In genomic region chr15:103539259-103539658, GRCm38 (mm10) we compare ENCODE assay signal across 24 mouse cellular contexts. TPM values are rescaled to one million over a fixed set of nuclear protein-coding genes. Genes with fewer than 3 reads are reported as not detected.
DNase-seq lines count a peak whose midpoint lies in the region; ATAC-seq and TF ChIP-seq lines count a peak whose summit lies in the region.
"Had no signal": no experiment of that assay in that cellular context is flagged by ENCODE, and none has a peak within 500 bp of the region (broad histone marks: within the 10 kb centered on the region; RNA-seq: fewer than 3 reads in every experiment).

No protein-coding gene starts in this region.

- no peaks in the 10 kb centered on the region for H3K9me3 ChIP-seq in kidney, embryonic 14.5 days (ENCODE audit: control insufficient read depth, low read length)
- no peaks in the 10 kb centered on the region for H3K9me3 ChIP-seq in kidney, embryonic 16.5 days (ENCODE audit: low read length)
- no peaks in the 10 kb centered on the region for H3K9me3 ChIP-seq in liver, postnatal 0 days (ENCODE audit: low read length)
- H3K9me3 ChIP-seq in liver, embryonic 12.5 days (replicated peaks), result no peaks in the 10 kb centered on the region
- H3K9me3 ChIP-seq: embryonic facial prominence, embryonic 10.5 days; heart, embryonic 13.5 days; hindbrain, embryonic 13.5 days had no signal

- peaks cover 15% of the 10 kb centered on the region for H3K4me1 ChIP-seq in kidney, embryonic 14.5 days (ENCODE audit: control insufficient read depth, insufficient read depth, low read length)
- H3K4me1 ChIP-seq in kidney, embryonic 16.5 days (ENCODE audit: insufficient read depth, low read length), result peaks cover 27% of the 10 kb centered on the region
- H3K4me1 ChIP-seq in liver, postnatal 0 days (ENCODE audit: insufficient read depth), result no peaks in the 10 kb centered on the region
- no peaks in the 10 kb centered on the region; the same call in 1 of the 2 replicates for H3K4me1 ChIP-seq in liver, embryonic 12.5 days

- no peak for TF ChIP-seq EP300 in liver, postnatal 0 days (IDR thresholded peaks at IDR 0.05; ENCODE audit: low read depth)

- no peak for TF ChIP-seq CTCF in liver, postnatal 0 days (IDR thresholded peaks at IDR 0.05; ENCODE audit: low read depth)

- DNase-seq in heart, adult 11 months, result peak; percentile 61
- no peak for DNase-seq in heart, postnatal 25 days (ENCODE audit: low spot score)
- peak; percentile 10 for DNase-seq in liver, postnatal 0 days
- DNase-seq in T-cell, adult 2 months (ENCODE audit: low spot score), result no peak
- DNase-seq: adrenal gland, postnatal 25 days; cerebellum, adult 2 months; cerebellum, postnatal 10 days; gastrocnemius, postnatal 14 days had no signal

- 19% methylated on average over 2 of the region's 2 CpGs for WGBS in kidney, embryonic 14.5 days
- WGBS in kidney, embryonic 16.5 days, result 28% methylated on average over 2 of the region's 2 CpGs
- 59% methylated on average over 2 of the region's 2 CpGs for WGBS in liver, postnatal 0 days (ENCODE audit: insufficient replicate concordance)
- 60% methylated on average over 2 of the region's 2 CpGs for WGBS in liver, embryonic 12.5 days (ENCODE audit: insufficient replicate concordance)

- 0 out of 2 replicates have a peak, but pooled peaks have one; percentile 8 for ATAC-seq in kidney, embryonic 14.5 days (ENCODE audit: low FRiP score, low TSS enrichment)
- ATAC-seq in kidney, embryonic 16.5 days (ENCODE audit: low FRiP score, low TSS enrichment), result no peak
- ATAC-seq in liver, postnatal 0 days, result peak; percentile 52; the same call in 1 of the 2 replicates
- no peak for ATAC-seq in liver, embryonic 12.5 days
- ATAC-seq: forebrain, embryonic 14.5 days; hindbrain, postnatal 0 days; Patski had no signal

- no peak overlapping the region for H3K27ac ChIP-seq in kidney, embryonic 14.5 days (ENCODE audit: low read depth, low read length)
- H3K27ac ChIP-seq in kidney, embryonic 16.5 days (ENCODE audit: low read length), result no peak overlapping the region; the same call in 1 of the 2 replicates
- H3K27ac ChIP-seq in liver, postnatal 0 days (ENCODE audit: low read depth), result peak overlapping the region; percentile 34; the same call in 1 of the 2 replicates
- no peak overlapping the region for H3K27ac ChIP-seq in liver, embryonic 12.5 days
- H3K27ac ChIP-seq: embryonic facial prominence, embryonic 10.5 days; heart, embryonic 13.5 days; hindbrain, embryonic 13.5 days; hindbrain, postnatal 0 days had no signal

- intact Hi-C loops in heart, postnatal 25 days (cut with DNase I), result no loop called here

- H3K4me3 ChIP-seq in kidney, embryonic 14.5 days (ENCODE audit: low read length), result no peak overlapping the region
- no peak overlapping the region for H3K4me3 ChIP-seq in kidney, embryonic 16.5 days (ENCODE audit: low read length)
- no peak overlapping the region for H3K4me3 ChIP-seq in liver, postnatal 0 days (ENCODE audit: low read depth, low read length)
- H3K4me3 ChIP-seq in liver, embryonic 12.5 days, result no peak overlapping the region
- H3K4me3 ChIP-seq: embryonic facial prominence, embryonic 10.5 days; heart, embryonic 13.5 days had no signal

- H3K36me3 ChIP-seq in kidney, embryonic 14.5 days (ENCODE audit: control insufficient read depth, insufficient read depth, low read length), result no peaks in the 10 kb centered on the region
- H3K36me3 ChIP-seq in kidney, embryonic 16.5 days (ENCODE audit: insufficient read depth, low read length), result no peaks in the 10 kb centered on the region
- no peaks in the 10 kb centered on the region for H3K36me3 ChIP-seq in liver, postnatal 0 days (replicated peaks; ENCODE audit: insufficient read depth, low read length)
- H3K36me3 ChIP-seq in liver, embryonic 12.5 days, result no peaks in the 10 kb centered on the region
- H3K36me3 ChIP-seq: embryonic facial prominence, embryonic 10.5 days; heart, embryonic 13.5 days; hindbrain, embryonic 13.5 days had no signal

- no peak overlapping the region for H3K9ac ChIP-seq in kidney, embryonic 14.5 days (ENCODE audit: low read depth, low read length)
- no peak overlapping the region for H3K9ac ChIP-seq in kidney, embryonic 16.5 days (replicated peaks; ENCODE audit: low read length)
- H3K9ac ChIP-seq in liver, postnatal 0 days (replicated peaks), result no peak overlapping the region
- no peak overlapping the region for H3K9ac ChIP-seq in liver, embryonic 12.5 days

- 0 out of 2 replicates have a peak, but pooled peaks cover 11% of the 10 kb centered on the region for H3K27me3 ChIP-seq in kidney, embryonic 14.5 days (ENCODE audit: control insufficient read depth, insufficient read depth, low read length)
- peaks cover 26% of the 10 kb centered on the region for H3K27me3 ChIP-seq in kidney, embryonic 16.5 days (ENCODE audit: insufficient read depth, low read length)
- peaks cover 24% of the 10 kb centered on the region for H3K27me3 ChIP-seq in liver, postnatal 0 days (ENCODE audit: insufficient read depth, low read length)
- H3K27me3 ChIP-seq in liver, embryonic 12.5 days (replicated peaks), result peaks cover 63% of the 10 kb centered on the region
- H3K27me3 ChIP-seq: CH12.LX had no signal

- no peak overlapping the region for H3K4me2 ChIP-seq in kidney, embryonic 14.5 days (replicated peaks; ENCODE audit: low read depth, low read length)
- H3K4me2 ChIP-seq in kidney, embryonic 16.5 days (replicated peaks; ENCODE audit: low read depth, low read length), result no peak overlapping the region
- no peak overlapping the region for H3K4me2 ChIP-seq in liver, postnatal 0 days (ENCODE audit: low read depth, low read length)
- no peak overlapping the region for H3K4me2 ChIP-seq in liver, embryonic 12.5 days

RNA-seq across cellular contexts. Expression of gene Ppp1r1a, which starts 1.5 kb away (rescaled TPM):
- 10 to 100 TPM; 10.5 to 12.0 TPM for total RNA-seq in heart, postnatal 25 days (2021)
- polyA plus RNA-seq in kidney, embryonic 14.5 days (2014; fragmentation: Nextera tagmentation; extraction: Ambion mirVana), result 19.2 and 21.2 TPM in 2 replicates
- 22.8 and 23.5 TPM in 2 replicates for polyA plus RNA-seq in kidney, embryonic 16.5 days (2015; fragmentation: Nextera tagmentation; extraction: Ambion mirVana)
- 3.5 and 4.4 TPM in 2 replicates for polyA plus RNA-seq in liver, postnatal 0 days (2015; fragmentation: Nextera tagmentation; extraction: Ambion mirVana)
- polyA plus RNA-seq in liver, embryonic 12.5 days (2016; fragmentation: Nextera tagmentation; extraction: Ambion mirVana), result 0.56 and 0.67 TPM in 2 replicates
- total RNA-seq: CH12.LX; hematopoietic stem cell, adult 5-6 weeks had no signal

RNA-seq across cellular contexts. Expression of gene Glycam1, which starts 25.6 kb away (rescaled TPM):
- not detected for total RNA-seq in heart, postnatal 25 days (2021)
- not detected in 2 replicates for polyA plus RNA-seq in kidney, embryonic 14.5 days (2014; fragmentation: Nextera tagmentation; extraction: Ambion mirVana)
- not detected in 2 replicates for polyA plus RNA-seq in kidney, embryonic 16.5 days (2015; fragmentation: Nextera tagmentation; extraction: Ambion mirVana)
- polyA plus RNA-seq in liver, postnatal 0 days (2015; fragmentation: Nextera tagmentation; extraction: Ambion mirVana), result not detected in 2 replicates
- not detected in 2 replicates for polyA plus RNA-seq in liver, embryonic 12.5 days (2016; fragmentation: Nextera tagmentation; extraction: Ambion mirVana)
- total RNA-seq: adrenal gland, adult 2 months; adrenal gland, postnatal 25 days; CH12.LX; gastrocnemius, postnatal 14 days; heart, adult 8-10 months; hematopoietic stem cell, adult 5-6 weeks; hindbrain, postnatal 0 days had no signal
- polyA plus RNA-seq: adrenal gland, adult 2 months; cerebellum, adult 2 months; embryonic facial prominence, embryonic 10.5 days; embryonic facial prominence, embryonic 14.5 days; forebrain, embryonic 14.5 days; gonadal fat pad, adult 2 months; heart, embryonic 13.5 days; heart, postnatal 0 days; hindbrain, embryonic 13.5 days; hindbrain, postnatal 0 days; Patski had no signal

RNA-seq across cellular contexts. Expression of gene Pde1b, which starts 36.4 kb away (rescaled TPM):
- total RNA-seq in heart, postnatal 25 days (2021), result 1 to 10 TPM; 1.1 to 1.4 TPM
- polyA plus RNA-seq in kidney, embryonic 14.5 days (2014; fragmentation: Nextera tagmentation; extraction: Ambion mirVana), result 3.1 and 4.9 TPM in 2 replicates
- 4.7 and 4.8 TPM in 2 replicates for polyA plus RNA-seq in kidney, embryonic 16.5 days (2015; fragmentation: Nextera tagmentation; extraction: Ambion mirVana)
- polyA plus RNA-seq in liver, postnatal 0 days (2015; fragmentation: Nextera tagmentation; extraction: Ambion mirVana), result 0.24 and 0.62 TPM in 2 replicates
- 0.30 and 0.36 TPM in 2 replicates for polyA plus RNA-seq in liver, embryonic 12.5 days (2016; fragmentation: Nextera tagmentation; extraction: Ambion mirVana)

Comparison
In these comparisons a context has a peak if more than half of its experiments do, and no peak if none do; other contexts are left out.
1. DNase-seq: peak in heart, adult 11 months (single experiment) and liver, postnatal 0 days (single experiment); none in heart, postnatal 25 days (single experiment) and T-cell, adult 2 months (single experiment).
2. ATAC-seq: peak in kidney, embryonic 14.5 days (single experiment) and liver, postnatal 0 days (single experiment); none in kidney, embryonic 16.5 days (single experiment) and liver, embryonic 12.5 days (single experiment).